Comparison of ENCODE assay signal across 18 mouse cellular contexts in the genomic region with DNA sequence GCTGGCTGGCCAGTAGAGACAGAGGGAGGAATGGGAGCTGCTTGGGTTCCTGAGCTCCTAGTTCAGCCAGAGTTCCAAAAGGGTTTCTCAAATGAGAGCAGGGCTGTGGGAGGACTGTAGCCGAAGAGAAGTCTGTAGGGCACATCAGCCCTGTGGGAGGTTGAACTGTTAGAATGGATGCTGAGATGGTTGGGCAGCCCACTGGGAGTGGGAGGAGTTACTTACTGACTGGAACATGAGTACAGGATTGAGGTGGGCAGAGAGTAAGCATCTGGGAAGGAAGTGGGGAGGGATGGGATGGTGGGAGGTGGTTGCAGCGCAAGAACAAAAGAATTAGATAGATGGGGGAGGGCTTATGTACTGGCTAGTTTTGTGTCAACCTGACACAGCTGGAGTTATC.
DNase-seq lines count a peak whose midpoint lies in the region.
"Had no signal": no experiment of that assay in that cellular context is flagged by ENCODE, and none has a peak within 500 bp of the region (broad histone marks: within the 10 kb centered on the region; RNA-seq: fewer than 3 reads in every experiment).

No protein-coding gene starts in this region.

- intact Hi-C loops in left cerebral cortex, postnatal 36 days (cut with DNase I): loop anchor here (5.0 to 10.0 kb wide), 4 partner anchors 41 to 318 kb away; no protein-coding TSS in a partner anchor

- DNase-seq in layer of hippocampus, adult 8-10 months (ENCODE audit: low spot score in 2 of 2): peak; percentile 23 to 37
- no peak for DNase-seq in layer of hippocampus, postnatal 14 days (ENCODE audit: low spot score in 2 of 2)
- peak; percentile 87 for DNase-seq in right cerebral cortex, adult 18-20 months
- no peak for DNase-seq in right cerebral cortex, postnatal 14 days
- DNase-seq in frontal cortex, postnatal 36 days (ENCODE audit: low spot score in 2 of 2): peak; percentile 69 to 73
- DNase-seq in left cerebral cortex, postnatal 36 days (ENCODE audit: low spot score in 2 of 2): peak; percentile 67 to 80
- DNase-seq in gastrocnemius, postnatal 10 days: no peak
- no peak for DNase-seq in kidney, postnatal 36 days
- DNase-seq: adrenal gland, postnatal 25 days; cerebellum, adult 2 months; cerebellum, postnatal 14 days; gastrocnemius, adult 2 months; heart, adult 2 months; heart, postnatal 4 days; kidney, adult 8-10 months; lung, embryonic 14.5 days; lung, postnatal 14 days; thymus, postnatal 14 days had no signal

Comparison
In these comparisons a context has a peak if more than half of its experiments do, and no peak if none do; other contexts are left out.
1. DNase-seq: peak in layer of hippocampus, adult 8-10 months (2 of 2), right cerebral cortex, adult 18-20 months (single experiment), frontal cortex, postnatal 36 days (2 of 2) and left cerebral cortex, postnatal 36 days (2 of 2); none in layer of hippocampus, postnatal 14 days (0 of 2), right cerebral cortex, postnatal 14 days (single experiment), gastrocnemius, postnatal 10 days (single experiment) and kidney, postnatal 36 days (0 of 2).